Mouse (Mus musculus) megakaryocyte-erythroid progenitor cell, adult 5-6 weeks (primary cell): ENCODE results near the gene Tmbim6. TPM values are rescaled to one million over a fixed set of nuclear protein-coding genes. Genes with fewer than 3 reads are reported as not detected.
A peak's percentile ranks its signal among the peaks of the same experiment; 100 is the strongest.

ENCODE experiments used
- ATAC-seq: replicated peaks from 2 replicates; pipeline ENCODE4 v1.8.0; 2016; ENCODE audit warnings: mild to moderate bottlenecking, inconsistent platforms; ENCODE audit not compliant: severe bottlenecking, poor library complexity, low FRiP score, low TSS enrichment
- total RNA-seq, 2 experiments: library from RNA; stranded (forward) in 1 of 2; stranded (reverse) in 1 of 2; fragments of 200-1000, 215-1000 nt in 1 of 2; fragments of >200 nt in 1 of 2; fragmentation: Nextera tagmentation in 1 of 2; gene quantifications; 2 replicates each; pipeline ENCODE4 v1.2.3; 2014 to 2017

The Tmbim6 gene
- total RNA-seq, 2 experiments from 2014 or later: 93.6 to 165 TPM

GRCm38 (mm10) chr15:99415793-99416192 lies 23.1 kb downstream of the Tmbim6 start:
- ATAC-seq: no peak

- ATAC-seq: peak; percentile 52
Measured at GRCm38 (mm10) chr15:99416348-99416882, 23.7 kb downstream of the Tmbim6 start.

- ATAC-seq: no peak
Measured at GRCm38 (mm10) chr15:99416957-99417356, 24.3 kb downstream of the Tmbim6 start.

GRCm38 (mm10) chr15:99417692-99418271 lies 25.1 kb downstream of the Tmbim6 start:
- no peak for ATAC-seq

- ATAC-seq: no peak
Measured at GRCm38 (mm10) chr15:99420101-99420500, 27.4 kb downstream of the Tmbim6 start.

- ATAC-seq: no peak
Measured at GRCm38 (mm10) chr15:99420521-99421014, 27.9 kb downstream of the Tmbim6 start.

GRCm38 (mm10) chr15:99421152-99421551 lies 28.5 kb downstream of the Tmbim6 start:
- peak; percentile 39; the same call in 1 of the 2 replicates for ATAC-seq

- no peak for ATAC-seq
Measured at GRCm38 (mm10) chr15:99421676-99422075, 29.0 kb downstream of the Tmbim6 start.

- no peak for ATAC-seq
Measured at GRCm38 (mm10) chr15:99422551-99422950, 29.9 kb downstream of the Tmbim6 start.

- no peak for ATAC-seq
Measured at GRCm38 (mm10) chr15:99423131-99423530, 30.4 kb downstream of the Tmbim6 start.

GRCm38 (mm10) chr15:99423884-99424283 lies 31.2 kb downstream of the Tmbim6 start:
- no peak for ATAC-seq

- ATAC-seq: no peak
Measured at GRCm38 (mm10) chr15:99430394-99430793, 37.7 kb downstream of the Tmbim6 start.

- ATAC-seq: no peak
Measured at GRCm38 (mm10) chr15:99431063-99431462, 38.4 kb downstream of the Tmbim6 start.

- ATAC-seq: no peak
Measured at GRCm38 (mm10) chr15:99431504-99431903, 38.8 kb downstream of the Tmbim6 start.

- no peak for ATAC-seq
Measured at GRCm38 (mm10) chr15:99431967-99432366, 39.3 kb downstream of the Tmbim6 start.

- no peak for ATAC-seq
Measured at GRCm38 (mm10) chr15:99433081-99433718, 40.5 kb downstream of the Tmbim6 start.

GRCm38 (mm10) chr15:99433913-99434312 lies 41.2 kb downstream of the Tmbim6 start:
- no peak for ATAC-seq

- no peak for ATAC-seq
Measured at GRCm38 (mm10) chr15:99438966-99439698, 46.5 kb downstream of the Tmbim6 start.

- 0 out of 2 replicates have a peak, but pooled peaks have one; percentile 30 for ATAC-seq
Measured at GRCm38 (mm10) chr15:99440112-99440815, 47.6 kb downstream of the Tmbim6 start.
